Mouse (Mus musculus) MEL (cell line): ENCODE measurements around the gene Mogat2.

Source experiments
- CTCF ChIP-seq, 3 experiments: IDR thresholded peaks in 2 of 3; conservative IDR thresholded peaks in 1 of 3; 2 replicates each; pipeline ENCODE4 v1.5.1; 2011 to 2012; ENCODE audit warnings: low read length in 3 of 3, low read depth in 2 of 3, mild to moderate bottlenecking in 2 of 3, improper control_type of control experiment in 1 of 3, inconsistent platforms in 1 of 3, mixed read lengths in 1 of 3, moderate library complexity in 1 of 3; ENCODE audit not compliant: control insufficient read depth in 1 of 3, insufficient read depth in 1 of 3, poor library complexity in 1 of 3, severe bottlenecking in 1 of 3
- EP300 ChIP-seq, 2 experiments: IDR thresholded peaks; 2 replicates each; pipeline ENCODE4 v1.6.1; 2011; ENCODE audit warnings: improper control_type of control experiment in 2 of 2, low read length in 2 of 2, low read depth in 1 of 2, mild to moderate bottlenecking in 1 of 2
- GABPA ChIP-seq: IDR thresholded peaks from 2 replicates; pipeline ENCODE4 v1.6.1; 2012; ENCODE audit warnings: low read depth, mild to moderate bottlenecking, inconsistent platforms, low read length, improper control_type of control experiment, moderate library complexity
- GATA1 ChIP-seq: IDR thresholded peaks from 2 replicates; pipeline ENCODE4 v1.6.1; 2011; ENCODE audit warnings: low read depth, low read length, improper control_type of control experiment
- MAX ChIP-seq: IDR thresholded peaks from 2 replicates; pipeline ENCODE4 v1.6.1; 2011; ENCODE audit warnings: low read length, improper control_type of control experiment
- MAZ ChIP-seq: IDR thresholded peaks from 2 replicates; pipeline ENCODE4 v1.6.1; 2012; ENCODE audit warnings: low read depth, mild to moderate bottlenecking, inconsistent platforms, low read length, improper control_type of control experiment
- POLR2A ChIP-seq, 2 experiments: IDR thresholded peaks; 2 replicates each; pipeline ENCODE4 v1.6.1; 2011 to 2012; ENCODE audit warnings: low read length in 2 of 2, mild to moderate bottlenecking in 2 of 2, control low read depth in 1 of 2, improper control_type of control experiment in 1 of 2, low read depth in 1 of 2, moderate library complexity in 1 of 2; ENCODE audit not compliant: control insufficient read depth in 1 of 2, insufficient read depth in 1 of 2, poor library complexity in 1 of 2
- SMC3 ChIP-seq: IDR thresholded peaks from 2 replicates; pipeline ENCODE4 v1.6.1; 2011; ENCODE audit warnings: low read depth, low read length, improper control_type of control experiment
- USF1 ChIP-seq: IDR thresholded peaks from 2 replicates; pipeline ENCODE4 v1.6.1; 2014; ENCODE audit warnings: low read depth, mild to moderate bottlenecking, inconsistent platforms, low read length, improper control_type of control experiment, moderate library complexity
- USF2 ChIP-seq, 2 experiments: IDR thresholded peaks; 2 replicates each; pipeline ENCODE4 v1.6.1; 2011 to 2012; ENCODE audit warnings: improper control_type of control experiment in 2 of 2, low read length in 2 of 2, borderline replicate concordance in 1 of 2, inconsistent platforms in 1 of 2, low read depth in 1 of 2, mild to moderate bottlenecking in 1 of 2; ENCODE audit not compliant: insufficient read depth in 1 of 2
- ZC3H11A ChIP-seq: IDR thresholded peaks from 2 replicates; pipeline ENCODE4 v1.6.1; 2012; ENCODE audit warnings: low read depth, mild to moderate bottlenecking, inconsistent platforms, low read length, improper control_type of control experiment
- ZNF384 ChIP-seq: IDR thresholded peaks from 2 replicates; pipeline ENCODE4 v1.6.1; 2012; ENCODE audit warnings: low read depth, mild to moderate bottlenecking, inconsistent platforms, low read length, improper control_type of control experiment

DNA sequence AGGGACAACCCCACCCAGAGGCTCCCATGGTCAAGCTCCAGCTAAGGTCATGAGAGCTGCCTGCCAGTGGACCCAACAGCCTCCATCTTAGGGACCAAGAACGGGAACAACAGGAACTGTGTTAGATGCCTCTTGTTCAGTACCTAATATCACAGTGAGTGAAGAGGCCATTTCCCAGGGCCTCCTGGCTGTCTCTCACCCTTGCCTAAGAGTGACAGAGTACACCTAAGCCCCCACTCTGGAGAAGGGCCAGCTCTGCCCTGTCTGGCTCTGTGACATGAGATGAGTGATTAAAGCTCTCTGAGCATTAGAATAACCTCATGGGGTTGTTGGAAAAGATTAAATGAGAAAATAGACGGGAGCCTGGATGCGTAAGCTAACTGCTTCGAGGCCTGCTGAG is 64.4 kb downstream of the Mogat2 start:
- TF ChIP-seq MAZ (no peak), POLR2A (IDR thresholded peaks at IDR 0.05; ENCODE audit: control insufficient read depth in 1 of 2, insufficient read depth in 1 of 2, low read depth in 1 of 2, low read length in 2 of 2, poor library complexity in 1 of 2) (no peak), EP300 (IDR thresholded peaks at IDR 0.05; ENCODE audit: low read depth in 1 of 2, low read length in 2 of 2) (no peak), MAX (no peak), GABPA (no peak), USF1 (no peak), CTCF (IDR thresholded peaks at IDR 0.05 in 2 of 3, conservative IDR thresholded peaks at IDR 0.05 in 1 of 3; ENCODE audit: control insufficient read depth in 1 of 3, insufficient read depth in 1 of 3, low read depth in 2 of 3, low read length in 3 of 3, poor library complexity in 1 of 3, severe bottlenecking in 1 of 3) (no peak), ZC3H11A (no peak), ZNF384 (no peak), USF2 (IDR thresholded peaks at IDR 0.05; ENCODE audit: borderline replicate concordance in 1 of 2, insufficient read depth in 1 of 2, low read depth in 1 of 2, low read length in 2 of 2) (no peak), SMC3 (no peak), GATA1 (no peak)
